Mouse (Mus musculus): ENCODE data around the gene Lrrc49.
A peak's percentile ranks its signal among the peaks of the same experiment; 100 is the strongest.

The Lrrc49 gene

DNA sequence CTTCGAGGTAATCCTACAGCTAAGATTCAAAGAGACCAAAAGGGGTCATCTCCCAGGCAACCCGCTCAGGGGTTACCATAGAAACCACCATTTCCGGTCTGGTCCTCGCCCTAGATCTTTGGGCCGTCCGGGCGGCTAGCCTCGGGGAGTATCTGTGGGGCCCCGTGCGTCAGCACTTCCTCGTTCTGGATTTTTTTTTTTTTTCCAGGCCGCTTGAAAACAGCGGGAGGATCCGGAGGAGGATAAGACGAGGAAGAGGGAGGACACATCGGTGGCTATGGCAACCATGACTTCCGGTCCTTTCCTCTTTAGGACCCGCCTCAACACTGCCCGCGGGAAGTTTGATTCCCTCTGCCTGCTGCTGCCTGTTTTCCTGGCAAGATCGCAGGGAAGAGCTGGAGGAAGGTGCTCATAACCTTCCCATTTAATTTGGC, at the start of gene Lrrc49:
Gene Lrrc49 (minus strand): TSS at position 268 of the 434 bp plus-strand sequence.
- peak; percentile 98 for DNase-seq

DNA sequence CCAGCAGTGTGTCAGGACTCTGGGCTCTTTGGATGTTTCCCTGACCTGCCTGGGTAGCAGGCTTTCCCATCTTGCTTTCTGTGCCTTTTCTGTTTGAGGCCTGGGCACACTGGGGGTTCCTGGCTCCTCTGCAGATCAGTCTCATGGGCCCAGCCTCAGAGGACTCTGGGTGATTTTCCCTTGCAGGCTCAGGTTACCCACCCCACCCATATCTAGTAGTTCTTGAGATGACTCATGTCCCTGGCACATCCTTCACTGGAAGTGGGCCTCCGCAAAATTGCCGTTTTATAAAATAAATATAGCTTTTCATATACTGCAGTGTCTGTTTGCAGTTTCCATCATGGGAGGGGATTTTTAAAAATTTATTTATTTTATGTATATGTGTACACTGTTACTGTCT, 46.4 kb upstream of the Lrrc49 start:
- no peak for DNase-seq

DNA sequence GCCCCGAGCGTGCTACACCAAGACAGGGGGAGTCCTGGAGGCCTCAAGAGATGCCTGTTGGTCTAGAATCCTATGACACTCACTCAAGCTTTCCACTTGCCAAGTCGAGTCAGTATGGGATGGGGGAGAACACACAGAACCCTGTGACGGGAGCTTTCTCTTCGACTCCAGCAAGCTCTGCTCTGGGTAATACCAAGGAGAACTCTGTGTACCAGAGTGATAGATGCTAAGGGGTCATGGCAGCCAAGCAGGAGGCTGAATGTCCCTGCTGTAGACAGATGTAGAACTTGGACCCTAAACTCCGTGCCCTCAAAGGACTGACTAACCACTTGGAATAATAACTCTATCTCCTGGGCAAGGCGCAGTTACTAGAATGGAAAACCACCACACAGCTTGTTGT, 37.0 kb upstream of the Lrrc49 start:
- no peak for DNase-seq

DNA sequence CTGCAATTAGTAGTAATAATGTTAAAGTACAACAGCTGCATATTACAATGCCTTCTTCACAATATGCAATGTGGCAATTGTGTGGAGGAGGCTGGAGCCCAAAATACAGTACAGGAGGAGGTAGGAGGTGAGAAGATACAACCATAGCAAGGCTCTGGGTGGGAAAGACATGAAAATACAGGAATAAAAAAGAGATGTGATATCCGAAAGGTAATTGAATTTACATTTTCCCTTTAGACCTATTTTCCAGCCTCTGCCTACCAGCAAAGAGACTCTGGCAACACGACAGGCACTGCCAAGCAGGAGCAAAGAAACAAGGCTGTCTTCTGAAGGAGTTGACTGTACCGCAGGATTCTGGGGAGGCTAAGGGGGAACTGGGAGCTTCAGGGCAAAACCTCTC, 31.7 kb upstream of the Lrrc49 start:
- no peak for DNase-seq

DNA sequence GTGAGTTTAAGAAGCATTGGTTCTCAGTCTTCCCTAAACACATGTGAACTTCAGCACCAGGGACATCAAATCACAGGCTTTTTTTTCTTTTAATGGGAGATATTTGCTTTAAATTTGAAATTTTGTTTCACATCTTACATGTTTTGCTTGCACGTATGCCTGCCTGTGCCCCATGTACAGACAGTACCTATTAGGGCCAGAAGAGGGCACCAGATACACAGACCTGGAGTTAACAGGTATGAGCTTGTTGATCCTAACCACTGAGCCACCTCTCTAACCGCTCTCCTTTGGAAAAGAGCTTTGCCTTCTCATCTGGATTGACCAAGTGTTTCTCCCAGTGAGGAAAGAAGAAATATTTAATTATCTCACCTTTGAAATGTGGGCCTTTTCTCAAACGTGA, 30.3 kb upstream of the Lrrc49 start:
- DNase-seq, result peak; percentile 66

DNA sequence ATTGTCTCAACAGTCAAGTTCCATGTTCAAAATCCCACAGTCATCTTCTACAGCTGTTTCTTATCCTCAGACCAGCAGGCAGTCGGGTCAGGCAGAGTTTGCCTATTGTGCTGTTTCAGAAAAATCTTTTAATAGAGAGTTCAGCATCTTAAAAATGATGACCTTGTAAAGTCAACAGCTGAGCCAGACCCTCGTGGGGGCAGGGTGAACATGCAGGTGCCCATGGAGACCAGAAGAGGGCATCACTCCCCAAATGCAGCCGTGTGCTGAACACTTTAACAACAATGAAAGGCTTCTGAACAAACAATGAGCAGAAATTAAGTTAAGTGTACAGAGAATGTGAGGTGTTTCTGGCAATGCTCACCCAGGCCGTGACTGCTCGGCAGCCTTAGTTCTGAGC, 27.9 kb upstream of the Lrrc49 start:
- peak; percentile 49 for DNase-seq

DNA sequence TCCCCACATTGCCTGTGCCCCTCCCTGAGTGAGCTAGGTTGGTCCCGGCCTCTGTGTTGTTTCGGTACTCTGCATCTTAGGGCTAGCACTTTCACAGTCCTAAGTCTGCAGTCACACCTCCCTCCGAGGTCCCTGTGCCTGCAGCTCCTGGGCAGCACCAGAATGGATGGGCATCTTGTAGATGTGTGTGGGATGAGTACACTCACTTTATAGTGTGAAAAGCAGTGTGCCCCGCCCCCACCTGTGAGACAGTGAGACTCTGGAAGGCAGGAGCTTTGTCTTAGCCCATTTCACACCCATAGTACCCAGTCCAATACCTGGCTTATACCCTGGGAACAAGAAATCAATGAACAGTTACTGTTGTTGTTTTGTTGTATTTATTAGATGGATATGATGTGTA, 27.3 kb upstream of the Lrrc49 start:
- no peak for DNase-seq

DNA sequence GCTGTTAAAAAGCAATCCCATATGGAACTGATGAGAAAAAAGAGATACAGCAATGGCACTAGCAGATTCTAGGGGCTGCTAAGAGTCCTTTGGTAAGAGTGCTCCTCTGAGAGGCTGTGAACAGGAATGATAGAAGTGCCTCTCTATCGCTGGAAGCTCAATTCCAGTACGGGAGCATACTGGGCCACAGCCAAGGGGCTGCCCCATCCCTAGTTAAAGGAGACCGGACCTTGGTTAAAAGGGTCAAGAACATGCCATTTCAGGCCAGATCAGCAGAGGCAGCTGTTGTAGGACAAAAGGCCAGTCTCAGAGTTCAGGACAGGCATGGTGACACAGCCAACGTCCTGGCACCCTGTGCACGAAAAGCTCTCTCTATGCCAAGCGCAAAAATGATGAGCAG, 26.2 kb upstream of the Lrrc49 start:
- DNase-seq, result peak; percentile 29

DNA sequence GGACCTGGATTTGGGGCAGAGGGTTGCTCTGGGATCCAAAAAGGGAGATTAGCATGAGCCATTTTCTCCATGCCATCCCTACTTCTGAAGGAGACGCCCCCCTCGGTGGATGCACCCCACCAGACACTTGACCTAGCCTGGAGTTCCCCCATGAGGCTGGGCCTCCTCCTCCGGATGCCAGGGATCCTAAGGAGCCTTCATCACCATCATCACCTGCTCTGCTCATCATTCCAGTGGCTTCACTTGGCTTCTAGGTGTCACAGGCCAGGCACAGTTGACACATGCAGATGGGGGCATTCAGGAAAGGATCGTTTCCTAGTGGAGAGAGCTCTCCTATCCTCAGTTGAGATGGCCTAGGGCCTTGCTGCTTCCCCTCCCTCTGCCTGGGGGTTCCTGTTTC, 25.7 kb upstream of the Lrrc49 start:
- DNase-seq, result peak; percentile 51

DNA sequence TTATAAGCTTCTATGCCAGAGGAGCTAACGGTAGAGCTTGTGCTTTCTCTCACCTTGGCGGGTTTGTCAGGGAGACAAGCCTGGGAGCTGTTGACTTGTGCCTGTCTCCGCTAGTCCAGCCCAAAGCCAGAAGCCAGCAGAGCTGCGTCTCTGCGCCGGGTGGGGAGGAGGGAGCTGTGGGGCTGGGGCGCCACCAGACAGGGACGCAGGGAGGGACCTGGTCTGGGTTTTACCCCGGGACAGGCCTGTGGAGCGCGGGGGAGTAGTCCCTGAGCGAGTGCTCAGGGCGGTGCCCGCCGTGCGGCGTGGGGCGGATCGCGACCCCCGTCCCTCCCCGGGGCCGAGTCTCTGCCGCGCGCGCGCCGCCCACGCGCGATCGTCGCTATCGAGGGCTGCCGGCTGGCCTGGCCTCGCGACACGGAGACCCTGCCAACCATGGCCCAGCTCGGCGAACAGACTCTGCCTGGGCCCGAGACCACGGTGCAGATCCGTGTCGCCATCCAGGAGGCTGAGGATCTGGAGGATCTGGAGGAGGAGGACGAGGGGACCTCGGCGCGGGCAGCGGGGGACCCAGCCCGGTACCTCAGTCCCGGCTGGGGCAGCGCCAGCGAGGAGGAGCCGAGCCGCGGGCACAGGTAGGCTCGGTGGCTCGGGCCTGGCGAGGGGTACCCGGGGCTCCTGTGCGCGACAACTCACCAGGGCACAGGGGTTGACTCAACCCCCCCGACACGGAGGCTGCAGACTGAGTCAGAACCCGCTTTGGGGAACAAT, 25.0 kb upstream of the Lrrc49 start, which contains the start of gene Larp6:
Gene Larp6 (plus strand): TSS at position 219 of the 771 bp plus-strand sequence.
- peak; percentile 70 for DNase-seq

DNA sequence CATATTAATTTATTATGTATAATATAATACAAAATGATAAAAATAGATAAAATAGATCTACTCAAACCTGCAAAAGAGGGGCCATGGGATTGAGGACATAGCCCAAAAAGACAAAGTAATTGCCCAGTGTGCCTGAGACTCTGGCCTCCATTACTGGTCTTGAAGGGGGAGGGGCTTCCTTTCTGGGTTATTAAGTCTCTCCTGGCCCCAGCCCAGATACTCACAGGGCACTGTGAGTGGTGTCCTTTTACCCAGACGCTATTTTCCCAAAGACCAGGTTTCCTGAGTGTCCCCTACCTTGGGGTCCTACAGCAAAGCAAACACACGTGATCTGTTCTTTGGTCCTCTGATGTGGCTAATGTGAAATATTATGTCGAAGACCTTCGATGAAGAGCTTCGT, 24.1 kb upstream of the Lrrc49 start:
- peak; percentile 34 for DNase-seq

DNA sequence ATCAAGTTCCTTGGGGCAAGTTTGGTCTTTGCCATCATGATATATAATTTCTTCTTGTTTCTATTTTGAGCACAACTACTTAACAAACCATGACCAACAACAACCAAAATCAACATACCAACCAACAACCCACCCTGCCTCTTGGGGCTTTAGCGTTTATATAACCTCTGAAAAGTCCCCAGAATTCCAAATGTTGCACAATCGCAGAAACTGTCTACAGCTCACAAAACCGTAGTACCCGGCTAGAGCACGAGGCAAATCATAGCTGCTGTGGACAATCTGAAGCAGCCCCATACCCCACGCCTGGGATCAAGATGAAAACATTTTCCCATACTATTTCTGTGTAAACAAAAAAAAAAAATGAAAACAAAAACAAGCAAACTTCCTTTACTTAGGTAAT, 21.8 kb upstream of the Lrrc49 start:
- DNase-seq, result no peak

DNA sequence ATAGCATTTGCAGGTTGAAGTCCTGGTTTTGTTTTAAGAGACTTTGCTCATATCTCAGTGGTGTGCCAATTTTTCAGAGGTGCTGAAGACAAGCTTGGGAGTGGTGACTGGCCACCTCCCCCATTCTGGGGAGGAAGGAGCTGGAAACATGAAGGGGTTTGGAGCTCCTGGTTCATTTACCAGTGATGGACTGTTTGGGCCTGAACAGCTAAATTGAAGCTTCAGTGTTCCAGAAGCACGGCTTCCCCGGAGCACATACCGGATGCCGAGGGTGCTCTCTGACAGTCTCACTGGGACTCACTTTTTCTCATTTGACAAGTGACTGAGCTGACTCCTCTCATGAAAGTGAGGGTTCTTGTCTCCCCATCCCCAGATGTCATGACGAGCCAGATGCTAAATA, 20.6 kb upstream of the Lrrc49 start:
- no peak for DNase-seq

DNA sequence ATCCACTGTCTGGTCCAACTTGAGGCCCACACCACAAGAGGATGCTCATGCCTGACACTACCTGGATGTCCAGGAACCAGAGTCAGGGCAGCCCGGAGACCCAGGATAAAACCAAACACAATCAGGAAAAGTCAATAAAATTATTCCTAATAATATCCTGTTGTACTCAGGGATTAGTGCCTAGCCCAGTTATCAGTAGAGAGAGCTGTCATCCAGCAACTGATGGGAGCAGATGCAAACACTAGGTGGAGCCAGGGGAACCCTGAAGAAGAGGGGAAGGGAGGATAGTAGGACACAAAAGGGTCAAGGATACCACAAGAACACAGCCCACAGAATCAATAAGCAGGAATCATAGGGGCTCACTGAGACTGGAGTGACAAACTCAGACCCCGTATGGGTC, 19.6 kb upstream of the Lrrc49 start:
- DNase-seq, result no peak

DNA sequence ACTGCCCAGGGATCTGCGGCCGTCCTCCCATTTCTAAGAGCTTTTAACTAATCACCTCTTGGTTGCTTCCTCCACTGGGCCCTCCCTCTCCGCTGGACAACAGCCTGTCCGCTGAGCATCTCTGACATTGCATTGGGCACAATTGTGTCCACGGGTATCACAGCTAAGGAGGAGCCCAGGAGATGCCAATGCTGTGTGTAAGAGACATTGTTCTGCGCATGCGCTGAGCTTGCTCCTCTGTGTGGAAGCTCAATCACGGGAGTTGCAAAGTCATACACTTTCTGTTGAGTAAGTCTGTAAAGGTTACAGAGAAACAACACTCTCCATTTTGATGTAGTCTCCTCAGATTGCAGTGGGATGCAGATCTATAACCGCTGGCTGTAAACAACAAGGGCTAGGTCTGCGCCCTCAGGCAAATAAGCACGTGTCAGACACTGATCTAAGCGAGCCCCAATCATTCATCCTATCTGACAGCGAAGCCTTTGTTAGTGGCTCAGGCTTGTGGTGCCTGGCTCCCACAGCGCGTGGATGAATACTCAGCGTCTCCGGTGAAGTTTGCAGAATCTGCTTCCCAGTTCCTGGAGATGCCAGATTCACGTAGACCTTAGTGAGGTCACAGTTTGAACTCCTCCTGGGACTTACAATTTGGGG, 11.7 kb upstream of the Lrrc49 start:
- DNase-seq, result peak; percentile 59

DNA sequence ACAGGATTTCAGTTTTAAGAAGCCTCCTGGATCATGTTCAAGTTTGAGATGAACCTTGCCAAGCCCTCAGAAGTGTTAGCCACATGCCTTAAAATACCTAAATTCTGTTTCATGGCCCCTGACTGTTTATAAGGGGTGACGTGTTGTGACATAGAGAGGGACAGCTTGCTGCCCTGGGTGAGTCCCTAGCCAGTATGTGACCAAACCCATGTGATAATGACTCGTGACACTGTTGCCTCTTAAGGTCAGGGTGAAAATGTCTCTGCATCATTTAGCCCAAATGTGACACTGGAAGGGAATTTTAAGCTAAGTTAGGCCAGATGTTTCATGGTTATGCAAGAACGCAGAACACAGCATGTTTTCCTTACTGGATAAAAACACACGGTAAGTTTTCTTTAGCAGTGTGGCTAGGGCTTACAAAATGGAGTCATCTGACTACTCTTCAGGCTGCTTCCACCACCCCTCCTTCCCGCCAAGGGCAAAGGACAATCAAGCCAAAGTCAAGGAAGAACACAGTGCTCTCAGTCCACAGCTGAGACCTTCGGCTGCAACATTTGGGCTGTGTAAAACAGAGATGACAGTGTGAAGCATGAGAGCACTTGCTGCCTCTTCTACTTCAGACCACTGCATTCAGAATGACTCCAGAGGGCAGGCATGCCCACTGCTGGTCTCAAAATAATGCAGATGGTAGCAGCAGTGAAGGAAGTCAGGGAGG, 8.5 kb upstream of the Lrrc49 start:
- DNase-seq, result no peak

DNA sequence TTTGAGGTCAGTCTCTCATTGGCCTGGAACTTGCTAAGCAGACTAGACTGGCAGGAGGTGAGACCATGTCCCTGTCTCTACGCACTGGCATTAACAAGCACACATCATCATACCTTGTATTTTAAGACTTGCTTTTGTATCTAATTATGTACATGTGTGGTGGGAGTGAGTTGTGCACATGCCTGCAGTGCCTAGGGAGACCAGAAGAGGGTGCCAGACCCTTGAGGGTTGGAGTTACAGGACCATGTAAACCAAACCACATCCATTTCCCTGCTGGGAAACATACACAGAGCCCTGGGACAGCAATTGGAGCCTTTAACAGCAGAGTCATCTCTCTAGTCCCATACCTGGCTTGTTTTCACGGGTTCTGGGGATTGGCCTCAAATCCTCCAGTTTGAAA, 6.0 kb upstream of the Lrrc49 start:
- no peak for DNase-seq

DNA sequence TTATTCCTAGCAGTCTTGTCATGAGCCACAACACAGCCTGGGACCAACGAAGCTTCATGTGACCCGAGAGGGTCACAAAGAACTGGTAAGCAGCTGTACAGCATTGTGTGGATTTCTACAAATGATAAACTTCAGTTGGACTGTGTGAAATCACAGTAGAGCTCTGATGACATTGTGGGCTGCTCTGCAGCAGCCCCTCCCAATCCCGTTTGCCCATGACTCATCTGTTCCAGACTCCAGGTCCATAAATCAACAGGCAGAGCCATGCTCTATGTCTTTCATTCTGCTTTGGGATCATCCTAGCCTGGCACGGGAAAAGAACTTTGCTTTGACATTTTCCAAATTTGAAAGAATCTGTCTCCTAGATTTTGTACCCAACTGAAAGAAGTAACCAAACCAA, 4.7 kb upstream of the Lrrc49 start:
- DNase-seq, result no peak

DNA sequence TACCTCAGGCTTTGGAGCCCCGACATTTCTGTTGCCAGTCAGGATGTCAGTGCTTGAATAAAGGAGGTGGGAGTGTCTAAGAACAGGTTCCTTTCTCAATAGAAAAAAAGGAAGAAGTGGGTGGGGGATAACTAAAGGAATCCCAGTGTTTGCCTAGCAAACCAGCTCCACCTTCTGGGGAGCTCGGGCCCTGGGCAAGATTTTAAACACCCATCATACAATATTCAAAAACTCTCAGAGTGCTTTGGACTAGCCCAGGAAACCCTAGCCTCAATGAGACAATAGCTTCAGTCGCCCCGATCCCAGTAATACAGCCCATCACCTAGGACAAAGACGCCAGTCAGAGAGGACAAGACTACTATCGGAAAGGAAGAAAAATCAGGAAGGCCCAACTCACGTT, 543 bp downstream of the Lrrc49 start:
- DNase-seq, result no peak

DNA sequence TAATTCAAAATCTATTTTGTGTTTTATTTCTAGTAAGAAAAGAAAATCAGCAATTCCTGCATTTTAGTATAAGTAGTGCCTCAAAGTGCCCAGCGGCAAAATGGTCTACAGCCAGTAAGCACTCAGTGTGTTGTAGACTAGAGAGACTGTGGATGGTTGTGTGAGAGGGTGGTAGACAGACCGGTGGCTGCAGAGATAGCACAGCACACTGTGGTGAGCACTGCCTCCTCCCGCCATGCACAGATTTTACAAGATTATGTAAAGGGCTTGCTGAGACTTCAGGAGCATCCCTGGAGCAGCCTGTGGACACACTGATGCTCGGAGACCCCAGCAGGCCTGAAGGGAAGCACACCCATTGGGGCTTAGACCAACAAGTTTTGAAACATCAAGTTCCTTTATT, 5.2 kb downstream of the Lrrc49 start:
- DNase-seq, result no peak

DNA sequence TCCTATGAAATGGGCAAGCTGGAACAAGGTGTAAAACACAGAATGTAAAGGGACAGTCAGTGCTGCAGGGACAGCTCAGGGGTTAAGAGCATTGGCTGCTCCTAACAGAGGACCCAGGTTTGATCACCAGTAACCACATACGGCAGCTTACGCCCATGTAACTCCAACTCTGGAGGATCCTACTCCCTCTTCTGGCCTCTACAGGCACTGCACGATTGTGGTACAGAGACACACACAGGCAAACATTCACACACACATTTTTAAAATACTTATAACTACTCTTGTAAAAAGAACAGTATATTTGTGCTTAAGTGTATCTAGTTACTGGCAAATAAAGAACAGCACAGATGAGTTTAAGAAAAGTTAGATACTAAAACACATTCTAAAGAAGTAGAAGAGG, 7.0 kb downstream of the Lrrc49 start:
- DNase-seq, result no peak

DNA sequence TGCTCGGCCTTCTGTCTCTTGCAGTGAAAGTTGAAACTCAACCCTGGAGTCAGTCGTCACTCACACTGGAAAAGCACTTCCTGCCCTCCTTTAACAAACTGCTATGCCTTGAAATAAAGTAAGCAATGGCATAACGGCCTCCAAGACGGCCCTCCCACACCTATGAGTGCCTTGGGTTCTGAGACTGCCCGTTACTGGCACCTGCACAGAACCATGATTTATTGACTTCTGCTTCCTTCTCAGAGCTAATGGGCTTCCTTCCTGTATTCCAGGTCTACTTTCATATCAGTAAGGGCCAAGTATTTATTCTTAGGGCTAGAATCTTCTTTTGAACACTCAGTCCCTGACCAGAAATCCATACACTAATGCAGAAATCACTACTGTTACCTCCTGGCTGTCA, 9.0 kb downstream of the Lrrc49 start:
- no peak for DNase-seq

DNA sequence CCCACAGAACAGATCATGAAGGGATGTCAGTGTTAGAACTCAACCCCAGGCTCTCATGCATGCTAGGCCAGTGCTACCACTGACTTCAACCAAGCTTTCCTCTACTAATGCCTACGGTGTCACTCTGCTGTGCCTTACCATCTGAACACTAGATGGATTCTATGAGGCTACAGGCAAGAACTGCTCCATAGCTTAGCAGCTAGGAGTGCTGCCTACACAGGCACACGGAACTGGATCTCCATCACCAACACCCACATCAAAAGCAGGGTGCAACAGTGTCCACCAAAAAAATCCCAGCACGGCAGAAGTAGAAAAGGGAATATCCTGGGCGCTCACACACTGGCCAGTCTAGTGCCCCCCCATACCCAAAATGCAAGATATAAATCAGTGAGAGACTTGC, 11.5 kb downstream of the Lrrc49 start:
- DNase-seq, result no peak

DNA sequence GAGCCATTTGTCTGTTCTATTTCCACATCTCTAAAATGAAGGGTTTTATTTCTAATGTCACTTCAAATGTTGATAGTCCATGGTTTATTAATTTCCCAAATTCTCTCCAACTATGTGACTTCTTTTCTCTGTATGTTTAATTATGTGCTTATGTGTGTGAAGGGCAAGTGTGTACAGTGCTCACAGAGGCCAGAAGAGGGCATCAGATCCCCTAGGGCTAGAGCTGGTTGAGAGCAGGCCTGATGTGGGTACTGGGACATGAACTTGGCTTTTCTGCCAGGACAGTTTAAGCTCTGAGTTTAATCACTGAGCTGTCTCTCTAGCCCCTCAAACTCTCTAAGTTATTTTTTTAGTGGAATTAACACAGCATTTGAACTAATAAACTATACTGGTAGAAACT, 13.2 kb downstream of the Lrrc49 start:
- peak; percentile 47 for DNase-seq
